Mouse (Mus musculus) left cerebral cortex, postnatal 14 days (tissue): Measurements from ENCODE around the gene Ppp2r5d. TPM values are rescaled to one million over a fixed set of nuclear protein-coding genes. Genes with fewer than 3 reads are reported as not detected.

Source experiments
- DNase-seq, 2 experiments: peaks; one replicate each; pipeline ENCODE4 v3.0.0; 2021 to 2022; ENCODE audit warnings: low spot score in 2 of 2, mixed read lengths in 1 of 2
- intact Hi-C: fragments of 180-260 bp; cut with DNase I; formaldehyde crosslinking; loops from one replicate; pipeline ENCODE4 v1.15.1; 2025
- total RNA-seq, 2 experiments: library from RNA; stranded (reverse); gene quantifications; 2 replicates each; pipeline ENCODE4 v1.2.3; 2021

Ppp2r5d gene
- total RNA-seq, 2 experiments from 2014 or later: 85.4 to 90.8 TPM

- intact Hi-C loops: no loop called here
- DNase-seq: no peak
Observed at GRCm38 (mm10) chr17:46725273-46725672, 20.4 kb upstream of the Ppp2r5d start.

- intact Hi-C loops: no loop called here
- no peak for DNase-seq
Observed at GRCm38 (mm10) chr17:46724477-46725084, 19.7 kb upstream of the Ppp2r5d start.

- intact Hi-C loops: no loop called here
Observed at GRCm38 (mm10) chr17:46721077-46721476, 16.2 kb upstream of the Ppp2r5d start.

GRCm38 (mm10) chr17:46714756-46715481, 10.0 kb upstream of the Ppp2r5d start:
- DNase-seq: peak in 1 of 2 experiments; percentile 27
- intact Hi-C loops: no loop called here

More at GRCm38 (mm10) chr17:46721077-46721476, 16.2 kb upstream of the Ppp2r5d start:
- no peak for DNase-seq

GRCm38 (mm10) chr17:46713849-46714248, 8.9 kb upstream of the Ppp2r5d start:
- DNase-seq: no peak
- intact Hi-C loops: loop anchor here (2.0 kb wide), 1 partner anchor 59 kb away; the partner anchor contains the start of gene 2310039H08Rik

- intact Hi-C loops: loop anchor here (2.0 kb wide), 1 partner anchor 60 kb away; the partner anchor contains the start of gene 2310039H08Rik
- DNase-seq: no peak
Observed at GRCm38 (mm10) chr17:46712442-46712841, 7.5 kb upstream of the Ppp2r5d start.

GRCm38 (mm10) chr17:46711612-46712271, 6.8 kb upstream of the Ppp2r5d start:
- intact Hi-C loops: loop anchor here (2.0 kb wide), 1 partner anchor 61 kb away; the partner anchor contains the start of gene 2310039H08Rik
- DNase-seq: peak; percentile 26 to 28

GRCm38 (mm10) chr17:46710959-46711597, 6.2 kb upstream of the Ppp2r5d start, which contains the start of gene Pex6:
Gene Pex6 (plus strand): TSS chr17:46711463.
- DNase-seq: peak; percentile 91 to 93
- intact Hi-C loops: no loop called here

GRCm38 (mm10) chr17:46706375-46707089, 1.6 kb upstream of the Ppp2r5d start:
- DNase-seq: no peak
- intact Hi-C loops: no loop called here

- intact Hi-C loops: no loop called here
- DNase-seq: no peak
Observed at GRCm38 (mm10) chr17:46703971-46704886, 682 bp downstream of the Ppp2r5d start.

- intact Hi-C loops: no loop called here
- DNase-seq: no peak
Observed at GRCm38 (mm10) chr17:46702506-46702905, 2.4 kb downstream of the Ppp2r5d start.

- no peak for DNase-seq
- intact Hi-C loops: no loop called here
Observed at GRCm38 (mm10) chr17:46702100-46702499, 2.8 kb downstream of the Ppp2r5d start.

GRCm38 (mm10) chr17:46701489-46701888, 3.4 kb downstream of the Ppp2r5d start:
- no peak for DNase-seq
- intact Hi-C loops: no loop called here

GRCm38 (mm10) chr17:46699912-46700311, 5.0 kb downstream of the Ppp2r5d start:
- intact Hi-C loops: no loop called here
- no peak for DNase-seq

GRCm38 (mm10) chr17:46699245-46699644, 5.7 kb downstream of the Ppp2r5d start:
- intact Hi-C loops: no loop called here

GRCm38 (mm10) chr17:46698515-46698914, 6.4 kb downstream of the Ppp2r5d start:
- intact Hi-C loops: no loop called here
- DNase-seq: no peak

More at GRCm38 (mm10) chr17:46699245-46699644, 5.7 kb downstream of the Ppp2r5d start:
- no peak for DNase-seq

GRCm38 (mm10) chr17:46694517-46695063, 10.3 kb downstream of the Ppp2r5d start:
- intact Hi-C loops: no loop called here
- no peak for DNase-seq

GRCm38 (mm10) chr17:46691390-46691789, 13.5 kb downstream of the Ppp2r5d start:
- intact Hi-C loops: no loop called here
- no peak for DNase-seq
